Mouse (Mus musculus) forebrain, postnatal 0 days (tissue): ENCODE results near the gene Sgpp2. TPM values are rescaled to one million over a fixed set of nuclear protein-coding genes. Genes with fewer than 3 reads are reported as not detected.

Experiments
- ATAC-seq: fragments of 200-750 bp; cut with Nextera tagmentation; 2 replicates; pipeline ENCODE4 v1.8.0; 2017; ENCODE audit warnings: mild to moderate bottlenecking, moderate library complexity
- DNase-seq: peaks from one replicate; pipeline ENCODE4 v3.0.0-alpha.2; 2015
- H3K27ac ChIP-seq: fragments of 300-500 bp; sonication (generic); 2 replicates; pipeline ENCODE4 v1.5.1; 2014; ENCODE audit warnings: low read depth, mild to moderate bottlenecking, antibody characterized with exemption, low read length, moderate library complexity, mixed read lengths
- H3K27me3 ChIP-seq: fragments of 300-500 bp; sonication (generic); 2 replicates; pipeline ENCODE4 v1.6.1; 2014; ENCODE audit warnings: mild to moderate bottlenecking, low read length, mixed read lengths; ENCODE audit not compliant: insufficient read depth
- H3K36me3 ChIP-seq: fragments of 300-500 bp; sonication (generic); 2 replicates; pipeline ENCODE4 v1.6.1; 2014; ENCODE audit warnings: mild to moderate bottlenecking, moderate library complexity; ENCODE audit not compliant: insufficient read depth
- H3K4me1 ChIP-seq: fragments of 300-500 bp; sonication (generic); 2 replicates; pipeline ENCODE4 v1.6.1; 2014; ENCODE audit warnings: antibody characterized with exemption; ENCODE audit not compliant: insufficient read depth
- H3K4me2 ChIP-seq: fragments of 300-500 bp; sonication (generic); 2 replicates; pipeline ENCODE4 v1.6.1; 2014; ENCODE audit warnings: low read depth, mild to moderate bottlenecking, moderate library complexity
- H3K4me3 ChIP-seq: fragments of 300-500 bp; sonication (generic); 2 replicates; pipeline ENCODE4 v1.5.1; 2014; ENCODE audit warnings: low read depth, low read length, mixed read lengths
- H3K9ac ChIP-seq: fragments of 300-500 bp; sonication (generic); 2 replicates; pipeline ENCODE4 v1.6.1; 2014; ENCODE audit warnings: mild to moderate bottlenecking
- H3K9me3 ChIP-seq: fragments of 300-500 bp; sonication (generic); 2 replicates; pipeline ENCODE4 v1.6.1; 2016; ENCODE audit warnings: low read length
- CTCF ChIP-seq: sonication (generic); IDR thresholded peaks from 2 replicates; pipeline ENCODE4 v1.5.1; 2016; ENCODE audit warnings: antibody characterized with exemption, control low read depth, low read depth
- WGBS: fragments of 180-500 bp; shearing (Covaris S2); extraction: QIAGEN DNeasy Blood & Tissue Kit; methylation state at CpG from one replicate; pipeline ENCODE4 v1.1.7; 2014; 5-methylcytosine and 5-hydroxymethylcytosine counted together
- polyA plus RNA-seq: library from polyadenylated mRNA; unstranded; fragments of >200 nt; fragmentation: Nextera tagmentation; extraction: Ambion mirVana; gene quantifications from 2 replicates; pipeline ENCODE4 v1.2.1, GENCODE M21; 2015
- total RNA-seq: library from RNA; depleted of rRNA; stranded (reverse); fragments of >200 nt; gene quantifications from 2 replicates; pipeline ENCODE4 v1.2.3, GENCODE M21; 2014

Gene Sgpp2
- total and polyA plus RNA-seq, 2 experiments from 2014 or later, result 0.67 to 0.84 TPM

DNA sequence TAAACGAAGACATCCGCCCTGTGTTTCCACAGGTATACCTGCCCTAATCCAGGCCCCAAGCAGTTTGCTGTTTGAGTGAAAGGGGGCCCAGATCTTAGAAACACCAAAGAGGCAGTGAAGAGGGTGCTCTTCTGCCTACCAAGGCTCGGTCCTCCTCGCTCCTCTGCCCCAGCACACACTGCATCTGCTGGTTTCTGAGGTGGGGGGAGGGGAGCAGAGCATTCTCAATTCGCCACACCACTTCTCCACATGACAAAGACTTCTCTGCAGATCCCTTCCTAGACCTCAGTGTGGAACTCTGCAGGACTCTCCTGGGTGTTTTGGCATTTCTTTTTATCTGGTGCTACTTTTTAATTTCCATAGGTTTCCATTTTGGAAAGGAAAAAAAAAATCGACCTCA, 85.6 kb downstream of the Sgpp2 start:
- ATAC-seq, result no peak
- TF ChIP-seq CTCF, result no peak
- Histone ChIP-seq H3K9ac (no peak overlapping the region), H3K9me3 (no peaks in the 10 kb centered on the region), H3K36me3 (no peaks in the 10 kb centered on the region), H3K4me2 (no peak overlapping the region), H3K4me3 (no peak overlapping the region), H3K27me3 (no peaks in the 10 kb centered on the region), H3K27ac (no peak overlapping the region), H3K4me1 (no peaks in the 10 kb centered on the region)
- no peak for DNase-seq
- WGBS, result 47% methylated on average over 6 of the region's 6 CpGs

GRCm38 (mm10) chr1:78396320-78396913, 86.3 kb downstream of the Sgpp2 start:
- H3K4me1 ChIP-seq, result no peaks in the 10 kb centered on the region
- H3K27me3 ChIP-seq, result no peaks in the 10 kb centered on the region
- H3K9me3 ChIP-seq, result no peaks in the 10 kb centered on the region
- no peak overlapping the region for H3K9ac ChIP-seq
- H3K4me2 ChIP-seq, result no peak overlapping the region
- no peak for ATAC-seq
- H3K27ac ChIP-seq, result no peak overlapping the region
- H3K4me3 ChIP-seq, result no peak overlapping the region
- TF ChIP-seq CTCF, result no peak
- WGBS, result 46% methylated on average over 8 of the region's 8 CpGs
- no peaks in the 10 kb centered on the region for H3K36me3 ChIP-seq
- no peak for DNase-seq

- no peak overlapping the region for H3K27ac ChIP-seq
- H3K36me3 ChIP-seq, result no peaks in the 10 kb centered on the region
- H3K9ac ChIP-seq, result no peak overlapping the region
- ATAC-seq (no peak), DNase-seq (no peak)
- H3K27me3 ChIP-seq, result no peaks in the 10 kb centered on the region
- 89% methylated on average over 3 of the region's 3 CpGs for WGBS
- TF ChIP-seq CTCF, result no peak
- no peak overlapping the region for H3K4me3 ChIP-seq
- no peak overlapping the region for H3K4me2 ChIP-seq
- H3K4me1 ChIP-seq, result no peaks in the 10 kb centered on the region
- H3K9me3 ChIP-seq, result no peaks in the 10 kb centered on the region
Measured at GRCm38 (mm10) chr1:78399755-78400154, 89.6 kb downstream of the Sgpp2 start.

DNA sequence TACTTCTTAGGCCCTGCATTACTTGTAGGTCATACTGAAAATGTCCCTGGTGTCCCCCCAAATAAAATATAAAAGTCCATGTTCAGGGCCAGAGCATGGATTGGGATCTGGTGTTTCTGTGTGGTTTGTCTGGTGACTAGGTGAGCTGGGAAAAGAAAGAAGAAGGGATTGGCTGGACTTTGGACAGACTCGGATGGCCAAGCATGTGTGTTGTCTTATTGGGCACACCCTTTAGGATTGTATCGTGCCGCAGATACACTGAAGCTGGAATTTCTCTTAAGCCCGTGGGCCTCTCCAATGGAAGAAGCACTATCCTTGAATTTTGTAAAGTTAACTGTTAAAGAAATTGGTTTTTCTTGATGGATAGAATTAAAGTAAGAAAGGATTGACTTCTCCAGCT, 91.3 kb downstream of the Sgpp2 start:
- no peak overlapping the region for H3K4me3 ChIP-seq
- H3K4me2 ChIP-seq, result no peak overlapping the region

GRCm38 (mm10) chr1:78409396-78409795, 99.3 kb downstream of the Sgpp2 start:
- ATAC-seq, result no peak
- no peak overlapping the region for H3K4me3 ChIP-seq
- no peaks in the 10 kb centered on the region for H3K4me1 ChIP-seq
- no peak overlapping the region for H3K9ac ChIP-seq
- H3K27ac ChIP-seq, result no peak overlapping the region
- H3K27me3 ChIP-seq, result no peaks in the 10 kb centered on the region
- H3K4me2 ChIP-seq, result no peak overlapping the region
- H3K9me3 ChIP-seq, result no peaks in the 10 kb centered on the region
- no peak for TF ChIP-seq CTCF
- no peak for DNase-seq
- H3K36me3 ChIP-seq, result no peaks in the 10 kb centered on the region
- WGBS, result 90% methylated on average over 2 of the region's 2 CpGs

More for the DNA sequence above, 91.3 kb downstream of the Sgpp2 start:
- H3K4me1 ChIP-seq, result no peaks in the 10 kb centered on the region
- no peaks in the 10 kb centered on the region for H3K9me3 ChIP-seq
- no peak overlapping the region for H3K27ac ChIP-seq
- no peaks in the 10 kb centered on the region for H3K36me3 ChIP-seq
- TF ChIP-seq CTCF, result no peak
- H3K27me3 ChIP-seq, result no peaks in the 10 kb centered on the region
- ATAC-seq, result no peak
- no peak for DNase-seq
- no peak overlapping the region for H3K9ac ChIP-seq
- WGBS, result 94% methylated on average over 4 of the region's 4 CpGs

- Histone ChIP-seq H3K4me2 (no peak overlapping the region), H3K4me1 (no peaks in the 10 kb centered on the region), H3K27ac (no peak overlapping the region), H3K36me3 (0 out of 2 replicates have a peak, but pooled peaks cover 2% of the 10 kb centered on the region), H3K27me3 (no peaks in the 10 kb centered on the region), H3K9ac (no peak overlapping the region), H3K9me3 (no peaks in the 10 kb centered on the region), H3K4me3 (no peak overlapping the region)
- ATAC-seq, result no peak
- DNase-seq, result no peak
- 39% methylated on average over 7 of the region's 7 CpGs for WGBS
- TF ChIP-seq CTCF, result no peak
Measured at GRCm38 (mm10) chr1:78412668-78413067, 102.5 kb downstream of the Sgpp2 start.

- Histone ChIP-seq H3K4me2 (no peak overlapping the region), H3K27me3 (no peaks in the 10 kb centered on the region), H3K9me3 (no peaks in the 10 kb centered on the region), H3K4me1 (no peaks in the 10 kb centered on the region), H3K9ac (no peak overlapping the region), H3K4me3 (no peak overlapping the region), H3K27ac (no peak overlapping the region), H3K36me3 (peaks cover 2% of the 10 kb centered on the region; the same call in 1 of the 2 replicates)
- TF ChIP-seq CTCF, result no peak
- DNase-seq (no peak), ATAC-seq (no peak)
- WGBS, result 89% methylated on average over 5 of the region's 5 CpGs
Measured at GRCm38 (mm10) chr1:78414421-78414820, 104.3 kb downstream of the Sgpp2 start.
